Mouse (Mus musculus) megakaryocyte, embryonic 14.5 days (primary cell): ENCODE measurements around the gene Setd7.

Experiments used
- FLI1 ChIP-seq: IDR thresholded peaks from 2 replicates; pipeline ENCODE4 v1.6.1; 2012; ENCODE audit warnings: low read length, inconsistent platforms, mixed read lengths
- GATA1 ChIP-seq: IDR thresholded peaks from 3 replicates; pipeline ENCODE4 v1.6.1; 2012; ENCODE audit warnings: mixed read lengths, low read length, inconsistent platforms, borderline replicate concordance

- TF ChIP-seq GATA1: no peak
- TF ChIP-seq FLI1: no peak
Measured at GRCm38 (mm10) chr3:51534013-51534412, 26.7 kb downstream of the Setd7 start.
